Mouse (Mus musculus) right cerebral cortex, postnatal 36 days (tissue): Measurements from ENCODE around the gene Csnk1e.

ENCODE experiments used
- DNase-seq, 2 experiments: peaks; one replicate each; pipeline ENCODE4 v3.0.0; 2022; ENCODE audit warnings: low spot score in 2 of 2, mixed read lengths in 1 of 2

The Csnk1e gene

GRCm38 (mm10) chr15:79395281-79395680 is 60.1 kb downstream of the Csnk1e start:
- DNase-seq = no peak

- no peak for DNase-seq
Observed at GRCm38 (mm10) chr15:79394842-79395241, 60.5 kb downstream of the Csnk1e start.

GRCm38 (mm10) chr15:79393101-79393500 is 62.3 kb downstream of the Csnk1e start:
- DNase-seq = no peak

- no peak for DNase-seq
Observed at GRCm38 (mm10) chr15:79392527-79392926, 62.8 kb downstream of the Csnk1e start.

- no peak for DNase-seq
Observed at GRCm38 (mm10) chr15:79391447-79392093, 63.8 kb downstream of the Csnk1e start.

GRCm38 (mm10) chr15:79390434-79390833 is 64.9 kb downstream of the Csnk1e start:
- no peak for DNase-seq

GRCm38 (mm10) chr15:79388171-79388570 is 67.2 kb downstream of the Csnk1e start:
- no peak for DNase-seq

GRCm38 (mm10) chr15:79387611-79388010 is 67.8 kb downstream of the Csnk1e start:
- DNase-seq = no peak

- no peak for DNase-seq
Observed at GRCm38 (mm10) chr15:79387081-79387480, 68.3 kb downstream of the Csnk1e start.

GRCm38 (mm10) chr15:79381644-79382043 is 73.7 kb downstream of the Csnk1e start:
- DNase-seq = no peak

- DNase-seq = peak; percentile 55 to 72
Observed at GRCm38 (mm10) chr15:79380468-79381444, 74.6 kb downstream of the Csnk1e start.

- no peak for DNase-seq
Observed at GRCm38 (mm10) chr15:79379658-79380057, 75.7 kb downstream of the Csnk1e start.

- no peak for DNase-seq
Observed at GRCm38 (mm10) chr15:79378608-79379007, 76.8 kb downstream of the Csnk1e start.

GRCm38 (mm10) chr15:79377681-79378080 is 77.7 kb downstream of the Csnk1e start:
- DNase-seq = peak in 1 of 2 experiments; percentile 24

GRCm38 (mm10) chr15:79374760-79375159 is 80.6 kb downstream of the Csnk1e start:
- no peak for DNase-seq

- no peak for DNase-seq
Observed at GRCm38 (mm10) chr15:79370281-79370843, 85.0 kb downstream of the Csnk1e start.

- DNase-seq = no peak
Observed at GRCm38 (mm10) chr15:79369452-79370280, 85.7 kb downstream of the Csnk1e start.

- no peak for DNase-seq
Observed at GRCm38 (mm10) chr15:79368861-79369440, 86.4 kb downstream of the Csnk1e start.

GRCm38 (mm10) chr15:79368313-79368811 is 87.0 kb downstream of the Csnk1e start:
- no peak for DNase-seq
